Mouse (Mus musculus) urinary bladder, adult 18-20 months (tissue): ENCODE data around the gene E130311K13Rik.

Experiments
- DNase-seq, 2 experiments: peaks; one replicate each; pipeline ENCODE4 v3.0.0; 2022; ENCODE audit warnings: low spot score in 2 of 2, mixed read lengths in 2 of 2

E130311K13Rik gene

DNA sequence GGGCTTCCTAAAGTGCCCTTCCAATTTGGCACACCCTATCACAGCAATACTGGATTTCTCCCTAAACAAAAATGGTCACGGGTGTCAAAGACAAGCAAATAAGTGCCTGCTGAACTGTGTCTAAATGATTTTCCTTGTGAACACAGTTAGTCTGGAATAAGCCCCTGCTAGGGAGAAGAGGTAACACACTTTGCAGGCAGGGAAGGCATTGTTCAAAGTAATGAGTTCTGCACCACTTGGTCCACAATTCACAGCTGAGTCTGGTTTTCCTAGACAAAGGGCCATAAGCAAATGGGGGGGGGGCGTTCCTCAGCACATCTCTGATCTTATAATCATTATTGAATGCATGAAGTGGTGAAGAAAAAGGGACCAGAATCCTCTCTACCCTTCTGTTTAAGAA is 33.5 kb downstream of the E130311K13Rik start:
- DNase-seq = no peak

DNA sequence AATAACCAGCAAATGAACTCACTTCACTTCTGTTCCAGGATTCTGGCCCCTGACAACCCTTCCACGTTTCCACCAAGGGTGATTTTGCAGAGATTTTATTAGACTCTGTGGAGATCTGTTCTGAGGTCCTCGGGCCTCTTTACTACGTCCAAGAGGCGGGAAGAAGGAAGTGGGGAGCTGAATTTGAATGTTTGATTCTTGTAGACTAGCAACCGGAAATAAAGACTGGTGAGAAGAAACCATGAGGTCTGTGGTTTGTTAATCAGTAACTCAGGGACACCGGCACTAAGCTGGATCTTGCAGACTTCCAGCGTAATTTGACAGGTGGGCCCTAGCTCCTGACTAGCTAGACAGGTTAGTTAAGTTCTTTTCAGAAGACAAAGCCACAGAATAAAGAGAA is 35.6 kb downstream of the E130311K13Rik start:
- DNase-seq = no peak

DNA sequence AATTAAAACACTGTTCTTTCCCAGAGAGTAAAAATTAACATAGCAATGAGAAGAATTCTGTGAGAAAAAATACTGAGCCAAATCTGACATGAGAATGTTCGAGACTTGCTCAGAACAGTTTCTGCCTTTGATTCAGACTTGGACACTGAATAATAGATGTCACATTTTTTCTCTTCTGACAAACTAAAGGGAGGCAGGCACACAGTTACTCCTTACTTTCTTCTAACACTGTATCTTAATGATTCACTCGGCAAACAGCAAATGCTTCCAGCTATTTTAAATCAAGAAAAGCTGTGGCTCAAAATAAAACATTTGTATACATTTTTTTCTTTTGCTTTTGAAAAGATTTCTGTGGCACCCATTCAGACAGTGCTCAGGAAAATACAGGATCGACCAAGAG is 37.1 kb downstream of the E130311K13Rik start:
- DNase-seq = no peak

DNA sequence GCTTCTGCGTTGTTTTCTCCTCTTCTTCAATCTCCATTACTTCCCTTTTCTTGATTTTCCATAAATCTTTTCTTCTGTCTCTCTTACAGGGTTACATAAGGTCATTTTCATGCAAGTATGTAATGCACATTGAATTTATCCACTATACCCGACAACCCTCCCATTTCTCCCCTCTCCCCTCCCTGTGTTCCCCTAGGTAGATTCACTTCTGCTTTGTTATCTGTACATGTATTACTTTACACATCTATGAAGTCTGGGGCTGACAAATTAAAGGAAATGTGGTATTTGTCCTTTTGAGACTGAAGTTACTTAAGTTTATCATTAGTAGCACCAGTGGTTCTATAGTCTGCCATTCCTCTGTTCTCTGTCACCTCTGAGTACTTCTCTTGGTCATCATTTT is 48.2 kb downstream of the E130311K13Rik start:
- no peak for DNase-seq

DNA sequence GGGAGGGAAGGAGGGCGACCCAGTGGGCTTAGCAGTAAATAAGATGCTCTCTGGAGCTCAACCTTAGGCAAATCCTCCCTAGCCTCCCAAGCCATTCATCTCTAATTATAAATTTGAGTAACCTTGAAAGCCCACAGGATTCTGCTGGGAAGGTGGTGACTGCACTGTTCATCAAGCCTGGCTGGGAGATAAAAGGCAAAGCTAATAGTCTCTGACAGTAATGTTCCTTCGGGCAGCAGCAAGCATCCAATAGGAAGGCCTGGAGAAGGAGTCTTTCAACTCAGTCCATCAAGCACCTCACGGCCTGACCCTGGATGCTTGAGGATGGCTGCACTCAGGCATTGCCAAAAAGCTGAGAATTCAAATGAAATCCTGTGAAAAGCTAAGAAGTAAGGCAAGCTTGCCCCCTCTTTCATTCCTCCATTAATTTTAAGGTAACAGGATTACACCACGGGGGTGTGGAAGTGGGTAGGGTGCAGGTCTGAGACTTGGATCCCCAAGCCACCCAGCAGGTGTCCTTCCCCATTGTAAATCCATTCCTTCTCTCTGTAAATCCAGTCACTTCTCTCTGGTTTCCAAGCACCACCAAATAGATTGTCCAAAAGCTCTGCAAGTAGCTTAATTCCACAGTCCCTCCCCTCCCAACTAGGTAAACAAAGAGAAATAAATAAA is 50.1 kb downstream of the E130311K13Rik start:
- no peak for DNase-seq

DNA sequence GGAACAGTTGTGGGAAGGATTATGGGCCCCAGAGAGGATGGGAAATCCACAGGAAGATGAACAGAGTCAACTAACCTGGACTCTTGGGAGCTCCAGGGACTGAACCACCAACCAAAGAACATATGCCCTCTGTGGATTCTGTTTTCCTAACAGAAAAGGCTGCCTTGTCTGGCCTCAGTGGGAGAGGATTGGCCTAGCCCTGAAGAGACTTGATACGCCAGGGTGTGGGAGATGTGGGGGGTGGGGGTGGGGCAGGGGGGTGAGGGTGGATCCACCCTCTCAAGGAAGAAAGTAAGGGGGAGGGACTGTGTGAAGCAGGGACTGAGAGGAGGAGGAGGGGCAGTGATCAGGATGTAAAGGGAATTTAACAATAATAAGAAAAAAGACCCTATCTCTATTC is 56.5 kb downstream of the E130311K13Rik start:
- no peak for DNase-seq

DNA sequence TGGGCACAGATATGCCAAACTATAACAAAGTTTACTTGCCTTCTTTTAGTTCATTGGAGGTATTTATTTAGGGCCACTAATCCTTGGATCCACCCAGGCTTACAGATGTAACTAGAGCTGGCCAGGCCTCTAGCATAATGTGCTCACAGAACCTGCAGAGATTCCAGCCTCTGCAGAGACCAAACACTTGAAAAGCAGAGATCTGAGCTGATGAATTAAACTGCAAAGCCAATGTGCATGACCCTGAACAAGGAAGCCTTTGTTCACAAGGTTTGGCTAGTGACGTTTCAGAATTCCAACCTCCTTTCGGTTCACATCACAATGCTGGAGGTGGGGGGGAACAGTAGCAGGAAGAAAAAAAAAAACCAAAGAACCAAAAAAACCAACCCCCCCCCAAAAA is 58.0 kb downstream of the E130311K13Rik start:
- DNase-seq = no peak

DNA sequence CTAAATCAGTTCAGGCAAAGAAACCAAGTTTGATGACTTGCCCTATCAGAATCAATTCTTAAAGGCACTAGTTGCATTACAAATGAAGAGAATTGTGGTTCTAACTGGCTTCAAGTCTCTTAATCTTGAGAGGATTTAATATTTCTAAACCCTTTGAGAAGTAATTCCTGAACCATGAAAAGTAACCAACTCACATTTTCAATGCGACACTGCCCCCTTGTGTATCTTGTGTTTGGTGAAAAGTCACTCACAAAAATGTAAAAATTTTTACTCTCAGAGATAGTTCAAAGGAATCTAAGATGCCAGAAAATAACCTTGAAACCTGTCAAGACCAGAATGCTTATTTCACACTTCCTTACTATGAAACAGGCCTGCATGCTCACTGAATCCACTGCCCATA is 61.0 kb downstream of the E130311K13Rik start:
- DNase-seq = peak in 1 of 2 experiments; percentile 3

DNA sequence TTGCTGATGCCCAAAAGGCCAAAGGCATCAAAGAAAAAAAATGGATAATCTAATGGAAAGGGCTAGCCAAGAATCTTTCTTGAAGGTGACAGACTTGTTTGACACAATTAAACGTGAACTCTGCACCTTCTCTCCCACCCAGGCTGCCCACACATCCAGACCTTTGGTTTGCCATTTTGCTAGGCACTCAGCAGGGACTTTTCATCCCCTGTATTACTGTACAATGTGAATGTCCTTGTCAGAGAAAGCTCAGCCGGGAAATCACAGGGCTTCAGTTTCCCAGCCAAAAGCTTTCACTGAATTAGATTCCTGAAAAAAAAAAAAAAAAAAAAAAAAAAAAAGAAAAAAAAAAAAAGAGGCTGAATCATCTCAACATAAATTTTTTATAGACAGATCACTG is 64.2 kb downstream of the E130311K13Rik start:
- DNase-seq = no peak
